Mouse (Mus musculus): Measurements from ENCODE around the gene Vmn2r35. TPM values are rescaled to one million over a fixed set of nuclear protein-coding genes. Genes with fewer than 3 reads are reported as not detected.
"Not testable (repeated sequence)": the region's sequence is repeated elsewhere in the genome, so short reads cannot be mapped to it uniquely, and the experiment has no call there.

The Vmn2r35 gene
- polyA plus RNA-seq (2016; fragmentation: Nextera tagmentation; extraction: Ambion mirVana): not detected in 2 replicates

GRCm38 (mm10) chr7:7819767-7820166 is at the start of gene Vmn2r35:
Gene Vmn2r35, minus strand, starts transcription at chr7:7819867.
- not testable (repeated sequence) for H3K36me3 ChIP-seq; H3K27me3 ChIP-seq (ENCODE audit: low read depth, poor library complexity, severe bottlenecking); H3K9me3 ChIP-seq (replicated peaks); H3K27ac ChIP-seq; H3K4me3 ChIP-seq; DNase-seq (ENCODE audit: low spot score); H3K4me1 ChIP-seq
- WGBS: no CpG with 5 or more reads among the region's 1 CpGs

GRCm38 (mm10) chr7:7794196-7794595 is 25.5 kb downstream of the Vmn2r35 start:
- H3K4me1 ChIP-seq; H3K9me3 ChIP-seq (replicated peaks); H3K36me3 ChIP-seq; H3K27ac ChIP-seq; H3K4me3 ChIP-seq; DNase-seq (ENCODE audit: low spot score); H3K27me3 ChIP-seq (ENCODE audit: low read depth, poor library complexity, severe bottlenecking): not testable (repeated sequence)
- 93% methylated on average over 9 of the region's 25 CpGs for WGBS

Other genes starting within 250 kb of the Vmn2r35 start
- gene Vmn2r34, start 130.4 kb downstream of the Vmn2r35 start, polyA plus RNA-seq (2016; fragmentation: Nextera tagmentation; extraction: Ambion mirVana): not detected in 2 replicates
- gene Vmn2r36, start 82.6 kb upstream of the Vmn2r35 start, polyA plus RNA-seq (2016; fragmentation: Nextera tagmentation; extraction: Ambion mirVana): not detected in 2 replicates